Mouse (Mus musculus): ENCODE measurements around the gene Nkpd1. TPM values are rescaled to one million over a fixed set of nuclear protein-coding genes. Genes with fewer than 3 reads are reported as not detected.

Nkpd1 gene
- polyA plus RNA-seq, 1 experiment from 2014 or later: 3.1 TPM

DNA sequence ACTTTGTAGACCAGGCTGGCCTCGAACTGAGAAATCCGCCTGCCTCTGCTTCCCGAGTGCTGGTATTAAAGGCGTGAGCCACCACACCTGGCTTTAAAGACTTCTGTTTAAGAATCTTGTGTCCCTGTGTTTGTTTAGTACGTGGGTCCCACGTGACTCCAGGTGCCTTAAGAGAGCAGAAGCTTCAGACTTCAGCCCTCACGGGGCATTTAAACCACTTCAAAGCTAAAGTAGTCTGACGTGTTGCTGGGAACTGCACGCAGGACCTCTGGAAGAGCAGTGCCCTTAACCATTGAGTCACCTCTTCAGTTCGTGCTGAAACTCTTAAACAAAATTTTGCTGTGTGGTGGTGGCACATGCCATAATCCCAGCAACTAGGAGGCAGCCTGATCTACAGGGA is 31.8 kb downstream of the Nkpd1 start:
- Histone ChIP-seq H3K36me3 (no peaks in the 10 kb centered on the region; the same call in 1 of the 2 replicates), H3K9ac (no peak overlapping the region), H3K4me1 (peaks cover 28% of the 10 kb centered on the region), H3K4me3 (replicated peaks) (no peak overlapping the region), H3K27me3 (no peaks in the 10 kb centered on the region), H3K4me2 (replicated peaks) (no peak overlapping the region), H3K9me3 (replicated peaks) (no peaks in the 10 kb centered on the region), H3K27ac (replicated peaks) (no peak overlapping the region)
- ATAC-seq (ENCODE audit: insufficient number of reproducible peaks, low FRiP score, low TSS enrichment, low read depth): no peak
- 77% methylated on average over 10 of the region's 10 CpGs for WGBS

DNA sequence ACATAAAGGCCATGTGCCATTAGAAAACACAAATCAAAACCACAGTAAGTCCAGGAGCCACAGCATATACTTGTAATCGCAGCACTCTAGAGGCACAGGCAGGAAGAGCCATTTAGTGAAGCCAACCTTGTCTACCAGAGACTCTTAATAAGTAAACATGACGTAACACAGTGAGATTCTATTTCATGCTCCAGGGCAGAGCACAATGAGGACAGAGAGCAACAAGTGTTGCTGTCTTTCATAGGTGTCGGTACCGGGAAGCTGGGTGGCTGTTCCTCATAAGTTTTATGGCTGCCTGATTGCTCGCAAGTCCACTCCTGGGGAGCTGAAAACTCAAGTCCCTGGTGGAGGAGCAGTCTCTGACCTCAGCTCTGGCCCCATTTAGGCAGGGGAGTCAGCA is 34.0 kb downstream of the Nkpd1 start:
- peaks cover 18% of the 10 kb centered on the region; the same call in 1 of the 2 replicates for H3K4me1 ChIP-seq
- H3K36me3 ChIP-seq: peaks cover 7% of the 10 kb centered on the region; the same call in 1 of the 2 replicates
- no peak for ATAC-seq (ENCODE audit: insufficient number of reproducible peaks, low FRiP score, low TSS enrichment, low read depth)
- WGBS: 65% methylated on average over 5 of the region's 5 CpGs
- no peak overlapping the region for H3K4me2 ChIP-seq (replicated peaks)
- H3K9me3 ChIP-seq (replicated peaks): no peaks in the 10 kb centered on the region
- H3K4me3 ChIP-seq (replicated peaks): no peak overlapping the region
- no peak overlapping the region for H3K9ac ChIP-seq
- no peaks in the 10 kb centered on the region for H3K27me3 ChIP-seq
- no peak overlapping the region for H3K27ac ChIP-seq (replicated peaks)

DNA sequence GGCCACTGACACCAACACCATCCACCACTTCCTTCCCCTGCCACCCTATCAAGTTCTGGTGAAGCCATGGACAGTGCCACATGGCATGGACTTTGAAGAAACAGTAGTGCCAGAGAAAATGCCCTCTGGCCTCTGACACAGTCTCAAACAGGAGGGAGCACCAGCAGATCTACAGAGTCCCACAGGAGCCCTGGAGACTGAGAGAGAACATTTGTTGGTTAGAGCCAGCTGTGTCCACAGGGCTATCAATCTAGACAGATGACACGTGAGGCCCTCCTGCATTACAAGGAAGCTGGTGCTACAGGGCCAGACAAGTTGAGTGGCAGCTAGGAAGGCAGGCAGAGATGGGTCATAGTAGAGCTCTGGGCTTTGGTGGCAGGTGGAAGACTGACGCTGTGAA is 34.8 kb downstream of the Nkpd1 start:
- peaks cover 7% of the 10 kb centered on the region; the same call in 1 of the 2 replicates for H3K36me3 ChIP-seq
- ATAC-seq (ENCODE audit: insufficient number of reproducible peaks, low FRiP score, low TSS enrichment, low read depth): no peak
- no peak overlapping the region for H3K9ac ChIP-seq
- WGBS: 75% methylated on average over 2 of the region's 2 CpGs
- H3K27me3 ChIP-seq: no peaks in the 10 kb centered on the region
- no peak overlapping the region for H3K4me3 ChIP-seq (replicated peaks)
- H3K4me1 ChIP-seq: 0 out of 2 replicates have a peak, but pooled peaks cover 17% of the 10 kb centered on the region
- H3K4me2 ChIP-seq (replicated peaks): no peak overlapping the region
- no peak overlapping the region for H3K27ac ChIP-seq (replicated peaks)
- no peaks in the 10 kb centered on the region for H3K9me3 ChIP-seq (replicated peaks)

DNA sequence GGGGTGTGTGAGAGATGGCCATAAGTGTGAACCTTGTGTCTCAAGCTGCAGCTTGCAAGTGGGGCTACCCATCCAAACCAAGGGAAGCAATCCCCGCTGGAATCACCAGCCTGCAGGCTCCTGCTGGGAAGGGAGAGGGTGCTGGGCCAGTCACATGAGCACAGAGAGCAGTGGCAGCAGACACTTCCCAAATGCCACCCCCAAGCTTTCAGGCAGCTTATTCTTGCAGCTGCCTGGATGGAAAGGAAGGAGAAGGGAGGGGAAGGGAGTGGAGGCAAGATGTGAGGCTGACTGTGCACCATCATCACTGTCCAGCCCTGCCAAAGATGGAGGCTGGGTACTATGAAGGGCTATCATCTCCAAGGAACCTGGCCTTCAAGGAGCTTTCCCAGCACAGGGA is 36.5 kb downstream of the Nkpd1 start:
- H3K4me1 ChIP-seq: peaks cover 28% of the 10 kb centered on the region
- 74% methylated on average over 1 of the region's 1 CpGs for WGBS
- H3K4me3 ChIP-seq (replicated peaks): no peak overlapping the region
- no peaks in the 10 kb centered on the region for H3K9me3 ChIP-seq (replicated peaks)
- ATAC-seq (ENCODE audit: insufficient number of reproducible peaks, low FRiP score, low TSS enrichment, low read depth): no peak
- H3K9ac ChIP-seq: no peak overlapping the region
- peaks cover 7% of the 10 kb centered on the region; the same call in 1 of the 2 replicates for H3K36me3 ChIP-seq
- H3K27me3 ChIP-seq: no peaks in the 10 kb centered on the region
- no peak overlapping the region for H3K4me2 ChIP-seq (replicated peaks)
- H3K27ac ChIP-seq (replicated peaks): no peak overlapping the region

DNA sequence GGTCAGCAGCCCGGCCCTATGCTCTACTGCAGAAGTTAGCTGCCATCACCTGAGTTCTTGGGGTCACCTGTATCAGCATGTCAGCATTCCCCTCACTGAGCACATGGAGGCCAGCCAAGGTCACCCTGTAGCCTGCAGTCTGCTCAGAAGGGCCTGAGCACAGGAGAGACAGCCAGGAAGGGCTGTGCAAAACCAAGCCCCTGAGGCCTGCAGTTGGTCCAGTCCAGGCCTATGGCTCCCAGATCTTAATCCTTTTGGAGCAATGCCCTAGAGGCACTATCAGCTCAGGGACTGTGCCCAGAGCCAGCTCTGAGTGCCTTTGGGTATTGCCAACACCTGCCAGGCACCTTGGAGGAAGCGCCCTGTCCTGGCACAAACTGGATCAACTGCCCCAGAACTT is 39.4 kb downstream of the Nkpd1 start:
- H3K27ac ChIP-seq (replicated peaks): no peak overlapping the region
- no peak for ATAC-seq (ENCODE audit: insufficient number of reproducible peaks, low FRiP score, low TSS enrichment, low read depth)
- peaks cover 7% of the 10 kb centered on the region; the same call in 1 of the 2 replicates for H3K36me3 ChIP-seq
- no peaks in the 10 kb centered on the region for H3K27me3 ChIP-seq
- H3K4me1 ChIP-seq: peaks cover 46% of the 10 kb centered on the region
- H3K4me3 ChIP-seq (replicated peaks): no peak overlapping the region
- H3K4me2 ChIP-seq (replicated peaks): no peak overlapping the region
- H3K9me3 ChIP-seq (replicated peaks): no peaks in the 10 kb centered on the region
- WGBS: 92% methylated on average over 2 of the region's 2 CpGs
- no peak overlapping the region for H3K9ac ChIP-seq

DNA sequence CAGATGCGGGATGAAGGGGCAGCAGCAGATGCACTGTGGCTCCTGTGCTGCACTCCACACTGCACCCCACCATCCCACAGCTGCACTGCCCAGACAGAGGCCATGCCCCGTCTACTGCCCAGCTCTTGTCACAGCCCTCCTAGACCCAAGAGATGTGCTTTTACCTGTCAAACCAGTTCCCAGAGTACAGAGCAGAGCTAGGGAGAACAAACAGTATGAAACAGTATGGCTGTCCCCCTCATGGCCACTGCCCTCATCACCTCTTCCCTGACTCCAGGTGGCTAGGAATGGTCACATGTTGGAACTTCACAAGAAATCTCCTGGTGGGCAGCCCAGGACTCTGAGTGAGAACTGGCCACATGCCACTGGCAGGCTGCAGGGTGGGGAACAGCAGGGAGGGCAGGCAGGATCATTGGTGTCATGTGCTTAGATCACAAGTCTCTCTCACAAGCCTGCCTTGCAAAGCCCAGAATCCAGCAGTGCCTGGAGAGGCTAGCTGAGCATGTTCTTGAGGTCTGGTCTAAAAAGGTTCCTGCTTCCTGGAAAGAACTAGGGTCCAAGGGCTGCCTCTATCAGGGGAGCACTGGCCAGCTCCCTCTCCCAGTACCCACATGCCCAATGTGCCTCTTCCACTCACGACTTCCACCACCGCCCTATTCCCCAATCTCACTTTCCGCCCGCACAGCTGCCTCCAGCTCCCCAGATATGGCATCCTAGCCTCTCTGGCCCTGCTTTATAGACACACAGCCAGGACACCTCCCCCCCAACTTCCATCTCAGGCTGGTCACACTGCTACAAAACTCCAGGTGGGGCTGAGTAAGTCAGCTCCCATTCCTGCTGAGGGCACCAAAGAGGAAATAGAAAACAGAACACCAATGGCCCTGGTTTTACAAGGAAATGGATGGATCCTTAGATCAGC is 40.6 kb downstream of the Nkpd1 start:
- no peak overlapping the region for H3K9ac ChIP-seq
- peaks cover 49% of the 10 kb centered on the region for H3K4me1 ChIP-seq
- no peaks in the 10 kb centered on the region for H3K9me3 ChIP-seq (replicated peaks)
- H3K4me3 ChIP-seq (replicated peaks): no peak overlapping the region
- no peak overlapping the region for H3K4me2 ChIP-seq (replicated peaks)
- no peaks in the 10 kb centered on the region for H3K27me3 ChIP-seq
- WGBS: 94% methylated on average over 6 of the region's 6 CpGs
- no peak for ATAC-seq (ENCODE audit: insufficient number of reproducible peaks, low FRiP score, low TSS enrichment, low read depth)
- peaks cover 7% of the 10 kb centered on the region; the same call in 1 of the 2 replicates for H3K36me3 ChIP-seq
- H3K27ac ChIP-seq (replicated peaks): no peak overlapping the region

DNA sequence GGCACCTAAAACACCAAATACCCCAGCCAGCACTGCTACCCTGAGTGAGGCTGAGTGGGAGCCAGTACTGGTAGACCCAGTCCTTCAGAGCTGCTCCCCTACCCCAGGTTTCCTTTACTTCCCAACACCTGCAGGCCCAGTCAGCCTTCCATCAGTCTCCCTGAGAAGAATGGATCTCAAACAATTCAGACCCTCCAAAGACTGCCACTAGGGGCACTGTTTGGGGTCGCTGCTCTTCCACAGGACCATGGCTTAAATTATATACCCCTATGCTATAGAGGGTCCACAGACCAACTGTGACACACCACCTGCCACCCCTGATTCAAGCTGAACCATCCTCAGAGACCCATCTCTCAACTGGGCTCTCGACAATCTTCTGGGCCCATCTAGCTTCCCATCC is 41.3 kb downstream of the Nkpd1 start:
- Histone ChIP-seq H3K9ac (no peak overlapping the region), H3K4me1 (peaks cover 55% of the 10 kb centered on the region), H3K4me3 (replicated peaks) (0 out of 2 replicates have a peak overlapping the region, but pooled peaks have one; percentile 3), H3K27ac (replicated peaks) (no peak overlapping the region), H3K9me3 (replicated peaks) (no peaks in the 10 kb centered on the region), H3K4me2 (replicated peaks) (no peak overlapping the region), H3K27me3 (no peaks in the 10 kb centered on the region), H3K36me3 (peaks cover 8% of the 10 kb centered on the region)
- WGBS: 51% methylated on average over 2 of the region's 2 CpGs
- ATAC-seq (ENCODE audit: insufficient number of reproducible peaks, low FRiP score, low TSS enrichment, low read depth): no peak

DNA sequence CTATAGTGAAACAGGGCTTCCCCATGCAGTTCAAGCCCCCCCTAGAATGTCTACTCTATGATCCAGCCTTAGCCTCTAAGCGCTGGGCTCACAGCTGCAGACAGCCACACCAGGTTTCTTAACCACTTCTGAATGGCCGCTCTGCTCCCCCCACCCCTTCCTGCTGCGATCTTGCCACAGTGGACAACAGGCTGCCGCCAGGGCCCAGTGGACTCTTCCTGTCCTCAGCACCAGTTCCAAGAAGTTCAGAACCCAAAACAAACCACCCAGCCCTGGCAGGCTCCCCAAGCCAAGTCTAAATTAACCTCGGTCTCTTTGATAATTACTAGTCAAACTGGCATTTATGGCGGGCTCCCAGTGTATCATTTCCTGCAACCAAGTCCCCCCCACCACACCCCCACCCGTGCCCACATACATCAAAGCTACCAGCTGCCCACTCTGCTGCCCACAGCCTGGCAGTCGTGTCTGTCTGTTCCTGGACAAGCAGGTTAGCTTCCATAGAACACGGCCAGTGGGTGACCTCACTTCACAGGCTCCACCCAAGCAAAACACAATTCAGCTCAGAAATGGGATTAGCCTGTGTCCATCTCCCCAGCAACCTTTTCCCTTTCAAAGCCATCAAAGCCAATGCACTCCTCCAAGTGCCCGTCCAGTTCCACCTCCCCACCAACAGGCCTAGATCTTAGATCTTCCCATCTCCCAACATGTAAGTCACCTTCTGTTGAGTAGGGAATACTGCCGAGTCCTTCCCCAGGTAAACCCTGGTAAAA is 43.0 kb downstream of the Nkpd1 start:
- WGBS: 24% methylated on average over 11 of the region's 11 CpGs
- Histone ChIP-seq H3K9ac (peak overlapping the region; percentile 99), H3K36me3 (peaks cover 24% of the 10 kb centered on the region), H3K9me3 (replicated peaks) (no peaks in the 10 kb centered on the region), H3K4me3 (replicated peaks) (peak overlapping the region; percentile 99), H3K4me1 (peaks cover 52% of the 10 kb centered on the region), H3K27me3 (no peaks in the 10 kb centered on the region), H3K4me2 (replicated peaks) (peak overlapping the region; percentile 90), H3K27ac (replicated peaks) (peak overlapping the region; percentile 95)
- ATAC-seq (ENCODE audit: insufficient number of reproducible peaks, low FRiP score, low TSS enrichment, low read depth): peak; percentile 46; the same call in 1 of the 2 replicates

DNA sequence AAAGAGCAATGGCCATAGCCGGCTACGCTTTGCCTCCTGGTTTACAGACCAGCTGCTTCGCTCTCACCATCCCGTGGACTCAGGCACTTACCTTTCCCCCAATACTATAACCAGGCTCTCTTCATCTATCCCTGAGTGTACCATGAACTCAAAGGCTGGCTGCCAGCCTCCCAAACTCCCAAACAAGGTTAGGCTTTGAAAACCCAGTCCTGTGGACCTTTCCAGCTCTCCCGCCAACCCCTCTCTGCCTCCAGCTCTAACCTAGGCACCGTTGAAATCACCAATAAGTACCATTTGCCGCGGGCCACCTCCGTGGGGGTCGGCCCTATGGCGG is 43.8 kb downstream of the Nkpd1 start:
- H3K27ac ChIP-seq (replicated peaks): peak overlapping the region; percentile 95
- WGBS: 1% methylated on average over 11 of the region's 11 CpGs
- peaks cover 19% of the 10 kb centered on the region for H3K36me3 ChIP-seq
- peaks cover 52% of the 10 kb centered on the region for H3K4me1 ChIP-seq
- H3K9ac ChIP-seq: peak overlapping the region; percentile 99
- ATAC-seq (ENCODE audit: insufficient number of reproducible peaks, low FRiP score, low TSS enrichment, low read depth): no peak
- no peaks in the 10 kb centered on the region for H3K9me3 ChIP-seq (replicated peaks)
- no peaks in the 10 kb centered on the region for H3K27me3 ChIP-seq
- H3K4me3 ChIP-seq (replicated peaks): peak overlapping the region; percentile 99
- H3K4me2 ChIP-seq (replicated peaks): peak overlapping the region; percentile 90

DNA sequence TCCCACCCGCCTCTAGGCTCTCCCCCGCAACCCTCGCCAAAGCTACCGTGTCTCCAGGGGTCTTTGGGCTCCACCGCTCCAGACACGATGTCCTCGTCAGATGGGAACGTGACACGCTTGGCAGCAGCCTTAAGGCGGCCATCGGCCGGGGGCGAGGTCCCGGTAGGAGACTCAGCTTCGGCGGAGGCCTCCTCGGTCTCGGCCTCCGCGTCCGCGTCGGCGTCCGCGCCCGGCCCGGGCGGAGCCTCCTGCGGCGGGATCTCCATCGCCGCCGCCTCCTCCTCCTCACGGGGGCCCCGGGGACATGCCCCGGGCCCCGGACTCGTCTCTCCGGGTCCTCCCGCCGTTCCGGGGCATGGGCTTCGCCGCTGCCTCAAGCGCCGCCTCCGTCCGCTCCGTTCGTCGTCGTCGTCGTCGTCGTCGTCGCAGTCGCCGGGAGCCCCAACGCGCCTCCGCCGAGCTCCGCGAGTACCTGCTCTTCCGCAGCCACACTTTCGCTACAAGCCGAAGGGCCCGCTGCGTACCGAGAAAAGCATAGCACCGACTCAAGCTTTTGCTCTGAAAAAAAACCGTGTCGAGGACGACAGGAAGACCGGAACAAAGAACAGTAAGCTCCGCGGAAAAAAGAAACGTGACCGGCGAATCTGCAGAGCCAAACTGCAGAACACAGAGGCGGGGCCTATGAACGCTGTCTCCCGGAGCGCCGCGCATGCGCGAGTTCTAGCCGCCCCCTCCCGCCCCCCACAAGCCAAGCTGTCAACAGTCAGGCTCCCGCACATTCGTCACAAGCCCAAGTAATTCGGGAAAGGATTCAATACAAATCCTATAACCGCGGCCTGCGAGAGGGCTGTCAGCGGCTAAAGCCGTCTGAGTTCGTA is 44.4 kb downstream of the Nkpd1 start:
- no peaks in the 10 kb centered on the region for H3K27me3 ChIP-seq
- no peaks in the 10 kb centered on the region for H3K9me3 ChIP-seq (replicated peaks)
- peak overlapping the region; percentile 99 for H3K4me3 ChIP-seq (replicated peaks)
- H3K27ac ChIP-seq (replicated peaks): peak overlapping the region; percentile 95
- under 1% methylated on average over 82 of the region's 102 CpGs for WGBS
- peaks cover 22% of the 10 kb centered on the region for H3K36me3 ChIP-seq
- peak; percentile 86 for ATAC-seq (ENCODE audit: insufficient number of reproducible peaks, low FRiP score, low TSS enrichment, low read depth)
- peak overlapping the region; percentile 99 for H3K9ac ChIP-seq
- H3K4me2 ChIP-seq (replicated peaks): peak overlapping the region; percentile 90
- H3K4me1 ChIP-seq: peaks cover 52% of the 10 kb centered on the region
